Mouse (Mus musculus): ENCODE measurements around the gene Tshz2. TPM values are rescaled to one million over a fixed set of nuclear protein-coding genes. Genes with fewer than 3 reads are reported as not detected.

Gene Tshz2
- polyA plus RNA-seq, 1 experiment from 2014 or later, result 9.0 TPM

DNA sequence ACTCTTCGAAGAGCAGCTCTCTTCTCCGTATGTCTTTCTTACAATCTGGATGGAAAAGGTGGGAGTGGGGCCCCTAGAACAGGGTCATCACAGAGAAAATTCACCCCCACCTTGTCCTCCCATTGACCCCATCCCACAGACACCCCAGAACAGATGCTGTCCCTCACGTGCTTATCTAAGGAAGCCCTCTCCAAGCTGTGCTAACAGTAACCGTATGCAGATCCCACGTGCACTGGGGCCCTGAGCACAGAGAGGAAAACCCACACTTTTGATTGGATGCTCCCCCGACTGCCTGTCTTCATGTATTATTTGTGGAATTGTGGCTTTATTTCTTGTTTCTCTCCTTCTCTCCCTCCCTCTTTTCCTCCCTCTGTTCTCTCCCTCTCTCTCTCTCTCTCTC is 229.9 kb downstream of the Tshz2 start:
- H3K4me3 ChIP-seq, result no peak overlapping the region
- H3K4me1 ChIP-seq, result no peaks in the 10 kb centered on the region
- no peak overlapping the region for H3K27ac ChIP-seq (replicated peaks)
- no peaks in the 10 kb centered on the region for H3K36me3 ChIP-seq
- H3K27me3 ChIP-seq, result no peaks in the 10 kb centered on the region
- 59% methylated on average over 6 of the region's 6 CpGs for WGBS
- H3K9me3 ChIP-seq, result no peaks in the 10 kb centered on the region
- H3K9ac ChIP-seq (replicated peaks), result no peak overlapping the region
- ATAC-seq (replicated peaks), result no peak
- H3K4me2 ChIP-seq (replicated peaks), result no peak overlapping the region

DNA sequence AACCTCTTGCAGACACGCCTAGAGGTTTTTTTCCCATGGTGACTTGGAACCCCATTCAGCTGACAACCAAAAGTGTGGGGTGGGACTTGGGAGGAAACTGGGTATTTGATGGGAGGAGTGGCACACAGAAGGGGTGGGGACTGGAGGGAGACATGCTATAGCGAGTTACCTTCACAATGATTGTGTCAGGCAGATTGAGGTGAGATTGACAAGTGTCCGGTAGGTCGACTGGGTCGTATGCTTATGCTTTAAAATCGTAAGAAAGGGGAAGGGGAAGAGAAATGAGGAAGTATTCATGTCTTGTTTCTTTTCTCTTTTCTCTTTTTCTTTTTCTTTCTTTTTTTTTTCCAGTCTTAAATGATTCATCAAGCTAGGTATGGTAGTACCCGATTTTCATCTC is 236.7 kb downstream of the Tshz2 start:
- no peaks in the 10 kb centered on the region for H3K36me3 ChIP-seq
- no peak overlapping the region for H3K4me2 ChIP-seq (replicated peaks)
- no peak for ATAC-seq (replicated peaks)
- H3K9me3 ChIP-seq, result no peaks in the 10 kb centered on the region
- WGBS, result 94% methylated on average over 7 of the region's 7 CpGs
- no peaks in the 10 kb centered on the region for H3K27me3 ChIP-seq
- H3K4me1 ChIP-seq, result no peaks in the 10 kb centered on the region; the same call in 1 of the 2 replicates
- H3K27ac ChIP-seq (replicated peaks), result no peak overlapping the region
- H3K9ac ChIP-seq (replicated peaks), result no peak overlapping the region
- no peak overlapping the region for H3K4me3 ChIP-seq

DNA sequence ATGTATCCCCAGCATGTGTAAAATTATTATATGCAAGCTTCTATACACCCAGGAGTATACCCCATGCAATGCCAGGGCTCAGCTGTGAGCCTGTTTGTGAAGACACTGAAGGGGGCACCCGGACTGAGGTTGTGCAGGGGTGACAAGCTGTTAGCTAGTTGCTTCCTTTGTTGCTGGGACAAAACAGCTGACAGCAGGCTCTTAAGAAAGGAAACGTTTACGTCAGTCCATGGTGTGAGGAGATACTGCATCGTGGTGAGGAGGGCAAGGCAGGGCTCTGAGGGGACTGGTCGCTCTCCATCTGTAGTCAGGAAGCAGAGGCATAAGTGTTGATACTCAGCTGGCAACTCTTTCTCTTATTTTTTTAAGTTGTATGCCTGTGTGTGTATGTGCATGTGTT is 237.7 kb downstream of the Tshz2 start:
- WGBS, result 26% methylated on average over 5 of the region's 5 CpGs
- H3K4me3 ChIP-seq, result no peak overlapping the region
- H3K4me2 ChIP-seq (replicated peaks), result no peak overlapping the region
- H3K27ac ChIP-seq (replicated peaks), result no peak overlapping the region
- ATAC-seq (replicated peaks), result no peak
- no peaks in the 10 kb centered on the region for H3K9me3 ChIP-seq
- no peak overlapping the region for H3K9ac ChIP-seq (replicated peaks)
- H3K27me3 ChIP-seq, result no peaks in the 10 kb centered on the region
- H3K36me3 ChIP-seq, result no peaks in the 10 kb centered on the region
- H3K4me1 ChIP-seq, result no peaks in the 10 kb centered on the region; the same call in 1 of the 2 replicates

DNA sequence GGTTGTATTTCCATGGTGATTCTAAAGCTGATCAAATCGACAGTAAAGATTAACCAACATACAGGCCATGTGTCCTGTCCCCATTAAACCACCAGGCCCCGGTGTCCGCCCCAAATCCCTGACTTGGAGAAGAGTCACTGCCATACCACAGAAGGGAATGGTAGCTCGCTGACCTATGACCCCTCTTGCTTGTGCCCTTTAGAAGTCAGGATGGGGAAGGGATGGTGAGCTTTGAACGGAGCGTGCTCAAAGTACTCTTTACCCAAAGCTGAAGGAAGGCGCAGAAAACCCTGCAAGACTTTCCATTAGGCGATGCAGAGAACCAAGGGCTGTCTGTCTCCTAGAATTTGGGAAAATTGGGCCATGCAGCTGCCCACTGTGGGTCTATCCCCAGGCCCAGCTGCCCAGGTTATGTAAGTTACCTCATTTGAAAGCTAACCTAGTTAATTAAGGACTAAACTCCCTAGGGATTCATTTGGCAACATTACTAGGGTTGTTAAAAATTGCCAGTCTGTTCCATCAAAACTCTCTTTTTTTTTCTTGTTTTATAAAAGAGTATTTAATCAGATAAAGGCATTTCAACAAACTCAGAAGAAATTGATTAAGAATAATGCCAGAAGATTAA is 238.7 kb downstream of the Tshz2 start:
- ATAC-seq (replicated peaks), result no peak

DNA sequence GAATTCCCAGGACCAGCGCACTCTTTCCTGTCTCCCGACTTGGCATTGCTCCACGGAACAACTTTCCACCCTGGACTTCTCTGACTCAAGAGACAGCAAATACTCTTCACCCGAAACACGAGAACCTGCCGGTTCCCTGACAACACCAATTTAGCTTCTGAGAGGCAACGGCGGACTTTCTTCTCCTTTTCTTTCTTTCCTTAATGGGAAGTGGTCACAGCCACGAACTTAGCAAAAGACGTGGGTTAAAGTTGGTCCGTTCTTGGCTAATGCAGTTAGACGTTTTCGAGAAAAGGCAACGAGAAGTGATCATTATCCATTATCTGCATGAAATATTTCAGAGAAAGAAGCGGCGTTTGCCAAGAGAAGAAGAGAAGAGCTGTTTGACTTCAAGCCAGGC is 240.6 kb downstream of the Tshz2 start:
- no peak for ATAC-seq (replicated peaks)
- H3K27ac ChIP-seq (replicated peaks), result no peak overlapping the region
- no peak overlapping the region for H3K4me3 ChIP-seq
- no peaks in the 10 kb centered on the region; the same call in 1 of the 2 replicates for H3K4me1 ChIP-seq
- H3K27me3 ChIP-seq, result no peaks in the 10 kb centered on the region
- 79% methylated on average over 16 of the region's 16 CpGs for WGBS
- H3K9me3 ChIP-seq, result no peaks in the 10 kb centered on the region
- no peak overlapping the region for H3K9ac ChIP-seq (replicated peaks)
- no peak overlapping the region for H3K4me2 ChIP-seq (replicated peaks)
- H3K36me3 ChIP-seq, result no peaks in the 10 kb centered on the region

More for the DNA sequence above, 238.7 kb downstream of the Tshz2 start:
- Histone ChIP-seq H3K9me3 (no peaks in the 10 kb centered on the region), H3K9ac (replicated peaks) (no peak overlapping the region), H3K4me2 (replicated peaks) (no peak overlapping the region), H3K4me1 (no peaks in the 10 kb centered on the region; the same call in 1 of the 2 replicates), H3K4me3 (no peak overlapping the region), H3K27me3 (no peaks in the 10 kb centered on the region), H3K27ac (replicated peaks) (no peak overlapping the region), H3K36me3 (no peaks in the 10 kb centered on the region)
- WGBS, result 87% methylated on average over 8 of the region's 8 CpGs

DNA sequence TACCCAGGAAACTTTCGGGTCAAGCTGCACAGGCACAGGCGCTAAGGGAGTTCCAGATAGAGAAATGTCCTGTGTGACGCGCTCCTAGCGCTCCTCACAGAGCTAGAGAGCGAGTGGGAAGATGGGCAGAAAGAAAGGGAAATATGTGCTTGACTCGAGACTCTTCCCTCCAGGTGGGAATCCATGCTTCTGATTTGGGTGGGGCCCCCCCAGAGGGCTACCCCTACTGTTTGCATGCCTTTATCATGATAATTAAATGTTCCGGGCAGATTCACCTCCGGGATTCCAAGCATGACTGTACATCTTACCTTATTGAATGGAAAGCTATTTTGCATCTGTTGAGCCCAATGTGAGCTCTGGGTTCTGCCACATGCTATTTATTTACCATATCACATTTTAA is 255.1 kb downstream of the Tshz2 start:
- no peak for ATAC-seq (replicated peaks)
- Histone ChIP-seq H3K9ac (replicated peaks) (no peak overlapping the region), H3K4me2 (replicated peaks) (no peak overlapping the region), H3K4me3 (no peak overlapping the region), H3K36me3 (no peaks in the 10 kb centered on the region), H3K27me3 (no peaks in the 10 kb centered on the region), H3K27ac (replicated peaks) (no peak overlapping the region), H3K4me1 (peaks cover 6% of the 10 kb centered on the region; the same call in 1 of the 2 replicates), H3K9me3 (no peaks in the 10 kb centered on the region)
- 80% methylated on average over 9 of the region's 9 CpGs for WGBS

DNA sequence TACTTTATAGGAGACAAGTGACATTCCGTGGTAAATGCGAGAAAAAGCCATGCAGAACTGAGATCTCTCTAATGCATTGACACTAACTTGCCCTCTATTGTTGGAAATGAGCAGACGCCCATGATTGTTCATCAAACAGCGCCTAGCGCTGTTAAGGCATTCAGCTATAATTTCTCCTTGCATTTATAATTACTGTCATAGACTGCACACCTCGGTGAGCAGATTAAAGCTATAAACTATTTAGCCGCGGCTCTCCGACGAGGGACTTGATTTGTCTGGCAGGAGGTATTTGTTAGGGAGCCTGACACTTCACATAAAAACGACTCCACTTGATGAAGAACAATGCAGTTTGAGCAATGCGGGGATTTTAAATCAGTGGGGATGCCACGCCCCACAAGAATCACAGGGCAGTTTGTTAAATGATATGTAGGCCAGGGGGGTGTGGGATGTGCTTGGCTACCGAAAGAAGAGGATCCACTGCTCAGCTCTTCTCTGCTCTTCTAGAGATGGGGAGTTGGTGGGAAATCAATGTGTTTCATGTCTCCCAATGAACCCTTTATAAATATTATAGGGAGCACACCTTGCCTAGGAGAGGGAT is 259.7 kb downstream of the Tshz2 start:
- ATAC-seq (replicated peaks), result peak; percentile 53; the same call in 1 of the 2 replicates
- Histone ChIP-seq H3K9me3 (no peaks in the 10 kb centered on the region), H3K9ac (replicated peaks) (no peak overlapping the region), H3K4me2 (replicated peaks) (no peak overlapping the region), H3K4me3 (no peak overlapping the region), H3K4me1 (peaks cover 6% of the 10 kb centered on the region; the same call in 1 of the 2 replicates), H3K27me3 (no peaks in the 10 kb centered on the region), H3K27ac (replicated peaks) (peak overlapping the region; percentile 28), H3K36me3 (no peaks in the 10 kb centered on the region)
- 15% methylated on average over 14 of the region's 14 CpGs for WGBS

DNA sequence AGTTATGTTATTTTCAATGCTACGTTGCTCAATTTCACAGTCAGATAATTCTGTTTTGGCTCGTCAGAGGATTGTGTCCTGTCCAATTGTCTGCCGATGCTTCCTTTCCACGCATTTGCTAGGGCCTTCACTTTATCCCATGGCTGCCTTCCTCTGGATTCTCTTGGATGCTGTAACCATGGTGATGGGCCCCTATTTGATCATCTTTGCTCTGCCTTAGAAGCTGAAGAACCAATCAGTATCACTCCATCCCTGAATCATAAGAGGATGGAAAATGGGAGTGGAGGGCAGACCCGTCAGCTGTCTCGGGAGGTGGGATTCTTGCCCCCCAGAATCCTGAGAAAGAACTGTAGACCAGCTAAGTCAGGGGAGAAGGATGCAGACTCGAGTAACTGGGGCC is 270.1 kb downstream of the Tshz2 start:
- WGBS, result 71% methylated on average over 7 of the region's 7 CpGs

DNA sequence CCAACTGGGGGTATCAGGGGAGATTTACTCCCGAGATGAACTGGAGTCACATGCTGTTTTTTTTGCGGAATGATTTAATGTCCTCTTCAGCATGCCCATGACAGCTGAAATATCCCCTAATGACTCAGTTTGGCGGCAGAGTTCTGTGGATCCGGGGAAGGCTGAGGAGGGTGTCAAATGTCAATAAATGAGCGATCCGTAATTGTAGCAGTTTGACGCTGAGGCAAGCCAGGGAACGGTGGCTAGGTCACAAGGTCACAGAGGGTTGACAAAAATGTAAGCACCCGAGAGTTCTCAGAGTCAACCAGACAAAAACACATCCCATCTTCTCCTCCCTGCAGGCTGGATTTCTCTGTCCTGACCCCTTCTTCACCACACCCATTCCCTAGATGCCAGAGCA is 273.6 kb downstream of the Tshz2 start:
- H3K27ac ChIP-seq (replicated peaks), result no peak overlapping the region
- no peaks in the 10 kb centered on the region for H3K9me3 ChIP-seq
- no peak overlapping the region for H3K4me3 ChIP-seq
- no peaks in the 10 kb centered on the region for H3K4me1 ChIP-seq
- H3K36me3 ChIP-seq, result no peaks in the 10 kb centered on the region
- no peaks in the 10 kb centered on the region for H3K27me3 ChIP-seq
- no peak overlapping the region for H3K9ac ChIP-seq (replicated peaks)
- no peak overlapping the region for H3K4me2 ChIP-seq (replicated peaks)
- no peak for ATAC-seq (replicated peaks)
- WGBS, result 18% methylated on average over 9 of the region's 9 CpGs

More for the DNA sequence above, 270.1 kb downstream of the Tshz2 start:
- no peak overlapping the region for H3K4me3 ChIP-seq
- H3K27me3 ChIP-seq, result no peaks in the 10 kb centered on the region
- H3K4me1 ChIP-seq, result no peaks in the 10 kb centered on the region
- no peak overlapping the region for H3K9ac ChIP-seq (replicated peaks)
- H3K27ac ChIP-seq (replicated peaks), result no peak overlapping the region
- H3K36me3 ChIP-seq, result no peaks in the 10 kb centered on the region
- no peak for ATAC-seq (replicated peaks)
- no peak overlapping the region for H3K4me2 ChIP-seq (replicated peaks)
- H3K9me3 ChIP-seq, result no peaks in the 10 kb centered on the region

DNA sequence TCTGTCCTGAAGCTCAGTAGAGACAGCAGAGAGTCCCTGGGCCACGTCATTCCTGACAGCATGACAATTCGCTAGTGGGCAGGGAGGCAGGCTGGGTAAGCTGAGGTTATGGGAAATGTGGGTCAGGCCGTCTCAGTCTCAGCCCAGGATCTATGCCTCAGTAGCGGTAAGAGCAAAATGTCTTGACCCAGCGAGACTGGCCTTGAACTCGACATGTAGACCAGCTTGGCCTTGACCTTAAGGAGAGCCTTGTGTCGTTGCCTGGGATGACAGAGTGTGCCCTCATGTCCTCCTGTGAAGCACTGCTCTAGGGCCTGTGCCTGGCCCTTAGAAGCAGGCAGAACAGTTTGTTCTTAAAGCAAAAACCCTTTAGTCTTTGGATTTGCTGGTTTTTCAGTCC is 275.2 kb downstream of the Tshz2 start:
- no peak overlapping the region for H3K4me2 ChIP-seq (replicated peaks)
- H3K27ac ChIP-seq (replicated peaks), result no peak overlapping the region
- no peaks in the 10 kb centered on the region for H3K27me3 ChIP-seq
- peaks cover 9% of the 10 kb centered on the region; the same call in 1 of the 2 replicates for H3K4me1 ChIP-seq
- ATAC-seq (replicated peaks), result no peak
- H3K9me3 ChIP-seq, result no peaks in the 10 kb centered on the region
- no peaks in the 10 kb centered on the region for H3K36me3 ChIP-seq
- 83% methylated on average over 7 of the region's 7 CpGs for WGBS
- H3K9ac ChIP-seq (replicated peaks), result no peak overlapping the region
- no peak overlapping the region for H3K4me3 ChIP-seq

DNA sequence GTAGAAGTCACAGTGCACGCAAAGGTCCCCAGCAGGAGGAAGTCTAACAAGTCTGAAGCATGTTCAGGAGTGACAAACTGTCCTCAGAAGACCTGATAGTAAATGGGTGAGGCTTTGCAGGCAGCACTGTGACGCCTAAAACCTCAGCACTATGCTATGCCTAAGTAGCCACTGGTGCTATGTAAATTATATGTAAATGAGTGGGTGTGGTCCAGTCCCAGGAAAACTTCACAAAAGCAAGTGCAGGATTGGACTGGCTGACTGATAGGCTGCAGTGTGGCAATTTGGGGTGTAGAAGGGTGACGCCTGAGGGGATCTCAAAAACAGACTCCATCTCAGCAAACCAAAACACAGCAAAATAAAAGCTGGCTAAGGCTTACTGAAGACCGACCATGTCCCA is 277.8 kb downstream of the Tshz2 start:
- 58% methylated on average over 4 of the region's 4 CpGs for WGBS
- Histone ChIP-seq H3K4me3 (no peak overlapping the region), H3K9me3 (no peaks in the 10 kb centered on the region), H3K27ac (replicated peaks) (no peak overlapping the region), H3K4me2 (replicated peaks) (no peak overlapping the region), H3K4me1 (peaks cover 17% of the 10 kb centered on the region; the same call in 1 of the 2 replicates), H3K27me3 (no peaks in the 10 kb centered on the region), H3K9ac (replicated peaks) (no peak overlapping the region), H3K36me3 (no peaks in the 10 kb centered on the region)
- ATAC-seq (replicated peaks), result no peak

DNA sequence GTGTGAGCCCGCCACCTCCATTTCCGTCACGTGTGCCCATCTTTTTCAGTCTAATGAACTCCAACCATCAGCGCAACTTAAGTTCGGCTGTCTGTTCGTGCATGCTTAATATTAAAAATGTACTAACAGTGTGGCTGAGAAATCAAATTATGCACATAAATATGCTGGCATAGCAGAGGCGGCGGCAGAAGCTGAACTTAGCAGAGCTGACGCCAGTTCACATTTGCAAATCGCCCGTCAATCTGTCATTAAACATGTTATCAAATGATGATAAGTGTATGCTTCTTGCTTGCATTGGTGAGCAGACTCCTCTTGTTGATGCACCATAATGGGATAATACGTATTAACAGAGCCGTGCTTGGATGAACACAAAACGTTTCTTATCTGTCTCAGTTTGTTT is 280.0 kb downstream of the Tshz2 start:
- WGBS, result 49% methylated on average over 14 of the region's 14 CpGs
- Histone ChIP-seq H3K4me1 (peaks cover 17% of the 10 kb centered on the region; the same call in 1 of the 2 replicates), H3K4me2 (replicated peaks) (no peak overlapping the region), H3K36me3 (no peaks in the 10 kb centered on the region), H3K9me3 (no peaks in the 10 kb centered on the region), H3K4me3 (no peak overlapping the region), H3K27me3 (no peaks in the 10 kb centered on the region), H3K27ac (replicated peaks) (peak overlapping the region; percentile 12; the same call in 1 of the 2 replicates), H3K9ac (replicated peaks) (no peak overlapping the region)
- ATAC-seq (replicated peaks), result peak; percentile 60; the same call in 1 of the 2 replicates

All from forebrain, embryonic 15.5 days (tissue).